Mouse (Mus musculus): ENCODE results near the gene Slc17a9. TPM values are rescaled to one million over a fixed set of nuclear protein-coding genes. Genes with fewer than 3 reads are reported as not detected.
A peak's percentile ranks its signal among the peaks of the same experiment; 100 is the strongest.

The Slc17a9 gene
- total RNA-seq, 4 experiments from 2014 or later: 0.30 to 0.75 (median 0.40) TPM

DNA sequence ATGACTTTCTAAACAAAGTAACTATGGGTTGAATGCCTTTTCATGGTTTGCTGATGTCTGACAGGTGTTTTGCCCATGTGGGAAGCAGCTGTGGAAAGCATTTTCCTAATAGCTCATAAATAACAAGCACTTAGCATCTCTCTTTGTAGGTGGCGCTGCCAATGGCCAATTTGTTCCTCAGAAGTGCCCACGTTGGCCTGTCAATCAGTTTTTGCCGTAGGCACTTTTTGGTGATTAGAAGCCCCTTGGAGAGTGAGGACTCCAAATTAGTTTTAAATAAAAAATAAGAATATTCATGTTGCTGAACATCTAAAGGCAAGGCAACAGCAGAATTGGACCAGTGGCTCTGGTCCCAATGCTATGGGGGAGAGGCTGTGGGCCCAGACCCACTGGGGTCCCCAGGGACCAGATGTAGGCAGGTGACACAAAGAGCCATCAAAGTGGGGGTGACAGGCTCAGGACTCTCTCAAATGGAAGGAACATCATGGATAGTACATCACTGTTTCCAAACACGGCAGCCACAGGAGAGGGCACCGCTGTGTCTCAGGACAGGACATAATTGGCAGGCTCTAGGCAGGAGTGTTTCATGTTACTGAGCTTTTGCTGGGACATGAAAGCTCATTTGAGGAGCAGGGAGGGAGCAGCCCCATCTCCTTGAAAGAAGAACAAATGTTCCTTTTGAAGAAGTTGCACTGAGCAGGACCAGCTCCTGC is 30.1 kb downstream of the Slc17a9 start:
- DNase-seq (ENCODE audit: low spot score): no peak

DNA sequence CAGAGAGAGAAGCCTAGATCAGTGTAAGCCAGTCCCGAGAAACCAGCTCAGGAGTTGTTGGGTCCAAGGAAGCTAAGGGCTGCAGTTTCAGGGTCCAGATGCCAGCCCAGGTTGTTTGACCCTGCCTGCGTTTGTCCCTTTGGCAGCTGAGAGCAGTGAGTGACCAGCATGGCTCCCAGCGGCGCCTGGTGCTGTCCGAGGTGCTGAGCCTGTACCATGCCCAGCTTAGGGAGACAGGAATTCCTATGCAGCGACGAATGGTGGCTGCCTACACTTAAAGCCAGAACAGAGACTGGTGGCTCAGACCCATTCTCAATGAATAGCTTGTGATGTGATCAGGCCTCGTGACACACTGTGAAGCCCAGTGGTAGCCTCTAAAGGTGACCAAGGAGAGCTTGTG is 30.8 kb downstream of the Slc17a9 start:
- peak; percentile 17 for DNase-seq (ENCODE audit: low spot score)

DNA sequence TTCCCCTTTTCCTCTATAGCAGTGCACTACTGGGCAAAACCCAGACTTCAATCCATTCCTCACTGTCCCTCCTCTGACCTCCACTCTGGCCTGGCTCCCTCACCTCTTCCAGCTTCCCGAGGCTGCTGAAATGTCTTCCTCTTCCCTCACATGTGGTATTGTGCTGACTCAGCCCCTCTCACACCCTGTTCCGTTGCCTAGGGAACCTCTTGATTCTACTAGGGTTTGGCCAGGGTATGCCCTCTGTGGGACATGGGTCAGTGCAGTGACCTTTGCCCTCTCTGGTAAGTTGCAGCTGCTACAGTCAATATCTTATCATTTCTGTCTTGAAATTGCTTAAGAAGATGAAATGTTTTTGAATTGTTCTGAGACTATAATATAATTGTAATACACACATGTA is 31.7 kb downstream of the Slc17a9 start:
- DNase-seq (ENCODE audit: low spot score): no peak

DNA sequence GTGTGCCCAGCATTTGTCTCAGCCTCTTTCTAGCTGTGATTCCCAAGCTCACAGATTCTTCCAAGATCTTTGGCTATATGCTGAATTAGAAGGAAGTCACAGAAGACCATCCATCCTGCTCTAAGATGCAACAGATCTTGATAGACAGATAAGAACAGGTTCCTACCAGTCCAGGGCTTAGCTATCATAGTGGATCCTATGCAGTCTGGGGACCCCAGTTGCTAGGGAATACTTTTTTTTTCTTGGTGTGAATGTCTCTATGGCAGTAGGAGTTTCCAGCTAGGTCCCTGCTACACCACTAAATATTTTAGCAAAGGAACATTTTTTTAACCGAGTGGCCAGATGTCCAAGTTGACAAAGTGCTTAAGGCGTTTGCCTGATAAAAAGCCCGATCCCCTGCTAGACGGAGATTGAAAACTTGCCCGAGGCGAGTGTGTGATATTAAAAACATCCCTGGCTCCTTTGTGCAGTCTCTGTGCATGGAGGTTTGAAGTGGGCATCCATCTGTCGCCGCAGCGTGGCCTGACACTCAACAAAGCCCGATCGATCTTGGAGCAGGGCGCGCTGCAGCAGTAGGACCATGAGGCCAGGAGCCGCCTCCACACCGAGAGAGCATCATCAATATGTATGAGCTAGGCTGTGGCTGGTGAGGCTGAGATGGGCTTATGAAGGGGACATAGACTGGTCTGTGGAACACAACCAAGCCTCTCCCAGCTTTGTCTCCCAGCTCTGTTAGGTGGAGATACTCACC is 33.6 kb downstream of the Slc17a9 start:
- no peak for DNase-seq (ENCODE audit: low spot score)

DNA sequence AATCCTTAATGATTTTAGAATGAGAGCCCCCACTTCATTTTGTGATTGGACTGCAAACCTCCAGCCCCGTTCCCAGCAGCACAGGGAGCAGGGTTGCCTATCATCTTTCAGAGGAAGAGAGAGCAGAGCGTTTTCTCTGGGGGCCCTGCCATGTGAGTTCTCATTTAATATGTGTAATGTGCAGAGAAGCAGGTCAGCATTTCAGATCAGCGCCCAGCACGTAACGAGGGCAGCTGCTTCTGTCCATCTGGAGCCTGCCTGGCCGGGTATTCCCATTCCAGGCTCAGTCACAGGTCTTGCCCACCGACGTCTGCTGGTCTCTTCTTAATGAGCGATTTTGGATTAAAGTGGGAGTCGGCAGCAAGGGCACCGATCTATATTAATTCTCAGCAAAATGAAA is 39.9 kb downstream of the Slc17a9 start:
- no peak for DNase-seq (ENCODE audit: low spot score)

DNA sequence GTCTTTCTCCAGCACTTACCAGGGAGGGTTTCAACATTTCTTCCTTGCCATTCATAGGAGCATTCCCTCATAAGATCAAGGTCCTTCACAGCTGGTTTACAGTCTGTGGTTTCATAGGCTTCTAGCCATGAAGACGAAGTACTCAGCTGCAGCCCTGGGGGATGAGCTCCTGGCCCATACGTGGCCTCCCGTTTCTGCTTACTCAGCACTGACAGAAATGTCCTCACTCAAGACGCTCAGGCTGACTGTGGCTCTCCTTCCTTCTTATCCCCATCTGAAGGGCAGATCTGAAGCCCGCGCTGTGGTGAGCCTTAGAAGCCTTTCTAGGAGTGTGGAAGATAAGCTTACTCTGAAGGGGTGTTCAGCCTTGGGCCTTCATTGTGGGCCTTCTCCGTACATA is 40.6 kb downstream of the Slc17a9 start:
- no peak for DNase-seq (ENCODE audit: low spot score)

DNA sequence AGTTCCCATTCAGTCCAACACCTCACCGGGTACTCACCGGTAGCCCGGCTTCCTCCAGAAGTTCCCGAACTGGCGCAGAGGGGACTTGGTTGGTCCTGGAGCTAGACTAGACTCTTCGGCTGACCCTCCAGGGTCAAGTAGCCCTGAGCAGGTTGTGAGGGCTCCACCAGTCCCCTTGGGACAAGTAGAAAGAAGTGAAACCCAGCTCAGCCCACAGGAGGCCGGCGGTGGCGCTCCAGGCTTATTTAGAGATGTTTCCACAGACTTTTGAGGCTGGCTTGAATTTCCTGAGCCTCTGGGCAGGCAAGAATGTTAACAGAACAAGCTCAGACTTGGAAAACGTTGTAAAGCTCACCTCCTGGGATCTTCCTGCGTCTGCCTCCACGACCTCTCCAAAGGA is 50.2 kb downstream of the Slc17a9 start:
- DNase-seq (ENCODE audit: low spot score): no peak

DNA sequence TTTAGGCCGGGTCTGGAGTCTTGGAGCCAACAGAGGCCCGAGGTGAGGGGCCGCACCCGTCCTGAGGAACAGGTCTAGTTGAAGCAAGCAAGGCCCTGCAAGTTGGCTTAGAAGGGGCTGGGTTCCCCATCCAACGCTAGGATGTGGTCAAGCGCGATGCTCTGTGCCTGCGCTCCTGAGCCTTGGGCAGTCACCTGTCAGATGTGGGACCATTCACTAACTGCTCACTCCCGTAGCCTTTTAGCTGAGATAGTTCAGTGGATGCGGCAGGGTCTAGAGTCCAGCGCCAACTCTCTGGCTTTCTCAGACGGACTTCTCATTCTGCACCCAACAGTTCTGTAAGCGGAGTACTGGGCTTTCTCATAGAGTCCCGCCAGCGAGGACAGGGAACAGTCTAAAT is 50.6 kb downstream of the Slc17a9 start:
- DNase-seq (ENCODE audit: low spot score): no peak

DNA sequence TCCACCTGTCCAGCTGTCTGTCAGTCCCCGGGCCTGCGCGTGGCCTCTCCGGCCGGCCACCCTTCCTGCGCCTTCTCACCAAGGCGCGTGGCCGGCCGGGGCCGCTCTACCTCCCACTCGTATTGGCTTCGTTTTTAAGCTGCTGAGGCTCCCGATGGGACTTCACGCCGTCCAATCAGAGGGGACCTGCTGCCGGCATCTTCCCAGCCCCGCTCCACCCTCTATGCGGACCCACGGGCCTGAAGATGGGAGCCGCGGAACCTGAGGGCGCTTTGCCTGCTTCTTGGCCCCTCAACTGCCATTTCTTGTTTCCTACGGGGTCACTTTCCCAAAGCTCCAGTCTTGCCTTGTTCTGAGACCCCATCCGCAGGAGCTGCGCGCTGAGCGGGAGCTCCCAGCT is 51.7 kb downstream of the Slc17a9 start, which contains the start of gene Bhlhe23:
Gene Bhlhe23 (minus strand): TSS at position 108 of the 400 bp plus-strand sequence.
- DNase-seq (ENCODE audit: low spot score): no peak

DNA sequence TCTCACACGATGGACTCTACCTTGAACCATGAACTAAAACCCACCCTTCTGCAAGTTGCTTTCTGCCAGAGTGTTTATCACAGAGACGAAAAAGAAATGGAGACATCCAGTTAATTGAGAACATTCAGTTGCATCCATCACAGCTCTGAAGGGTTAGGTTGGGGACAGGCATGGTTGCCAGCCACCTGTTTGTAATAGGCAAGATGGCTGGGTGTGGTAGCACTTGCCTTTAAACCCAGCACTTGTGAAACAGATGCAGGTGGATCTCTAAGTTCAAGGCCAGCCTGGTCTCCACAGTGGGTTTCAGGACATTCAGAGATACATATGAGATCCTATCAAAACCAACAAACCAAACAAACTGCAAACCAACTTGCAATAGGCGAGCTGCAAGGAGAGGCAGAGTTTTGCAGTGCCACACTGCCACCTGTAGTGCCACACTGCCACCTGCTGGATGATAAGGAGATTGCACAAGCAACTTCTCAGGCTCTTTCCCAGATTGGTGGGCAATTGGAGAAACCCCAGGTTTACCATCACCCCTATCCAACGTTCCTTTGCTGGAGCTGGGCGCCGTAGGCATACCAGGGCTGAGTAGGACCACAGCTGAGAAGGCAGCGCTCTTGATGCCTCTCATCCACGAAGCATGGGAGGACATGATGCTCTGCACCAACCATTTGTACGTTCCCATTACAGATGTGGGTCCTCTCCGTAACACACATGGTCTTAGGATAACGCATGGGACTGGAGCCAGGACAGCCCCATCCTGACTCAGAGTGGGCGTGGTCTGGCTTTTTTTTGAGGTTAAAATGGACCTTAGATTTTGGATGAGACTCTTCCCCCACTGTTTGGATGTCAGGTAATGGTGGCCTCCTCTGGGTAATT is 54.4 kb downstream of the Slc17a9 start:
- DNase-seq (ENCODE audit: low spot score): peak; percentile 33

DNA sequence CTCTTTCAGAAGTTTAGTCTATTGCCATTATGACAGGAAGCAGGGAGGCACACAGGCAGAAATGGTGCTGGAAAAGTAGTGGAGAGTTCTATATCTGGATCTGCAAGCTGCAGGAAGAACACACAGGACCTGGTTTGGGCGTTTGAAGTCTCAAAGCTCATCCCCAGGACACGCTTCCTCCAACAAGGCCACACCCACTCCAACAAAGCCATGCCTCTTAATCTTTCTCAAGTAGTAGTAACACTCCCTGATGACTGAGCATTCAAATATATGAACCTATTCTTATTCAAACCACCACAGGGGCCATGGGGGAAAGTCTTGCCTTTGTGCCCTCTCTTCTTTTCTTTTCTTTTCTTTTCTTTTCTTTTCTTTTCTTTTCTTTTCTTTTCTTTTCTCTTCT is 55.2 kb downstream of the Slc17a9 start:
- DNase-seq (ENCODE audit: low spot score): no peak

DNA sequence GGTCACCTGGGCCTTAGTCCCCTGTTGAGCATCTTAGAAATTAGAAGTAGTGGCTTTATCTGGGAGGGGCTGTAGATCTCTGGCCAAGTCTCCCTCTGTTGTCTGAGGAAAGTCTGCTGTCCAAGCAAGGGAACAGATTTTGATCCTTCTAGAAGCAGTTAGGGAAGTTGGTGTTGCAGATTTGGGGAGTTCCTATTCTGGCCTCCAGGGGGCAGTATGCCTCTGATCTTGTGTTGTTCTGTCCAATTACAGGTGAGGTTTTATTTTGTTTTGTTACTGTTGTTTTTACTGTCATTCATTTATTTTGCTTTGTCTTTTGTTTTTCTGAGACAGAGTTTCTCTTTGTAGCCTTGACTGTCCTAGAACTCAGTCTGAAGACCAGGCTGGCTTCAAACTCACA is 61.7 kb downstream of the Slc17a9 start:
- peak; percentile 38 for DNase-seq (ENCODE audit: low spot score)

DNA sequence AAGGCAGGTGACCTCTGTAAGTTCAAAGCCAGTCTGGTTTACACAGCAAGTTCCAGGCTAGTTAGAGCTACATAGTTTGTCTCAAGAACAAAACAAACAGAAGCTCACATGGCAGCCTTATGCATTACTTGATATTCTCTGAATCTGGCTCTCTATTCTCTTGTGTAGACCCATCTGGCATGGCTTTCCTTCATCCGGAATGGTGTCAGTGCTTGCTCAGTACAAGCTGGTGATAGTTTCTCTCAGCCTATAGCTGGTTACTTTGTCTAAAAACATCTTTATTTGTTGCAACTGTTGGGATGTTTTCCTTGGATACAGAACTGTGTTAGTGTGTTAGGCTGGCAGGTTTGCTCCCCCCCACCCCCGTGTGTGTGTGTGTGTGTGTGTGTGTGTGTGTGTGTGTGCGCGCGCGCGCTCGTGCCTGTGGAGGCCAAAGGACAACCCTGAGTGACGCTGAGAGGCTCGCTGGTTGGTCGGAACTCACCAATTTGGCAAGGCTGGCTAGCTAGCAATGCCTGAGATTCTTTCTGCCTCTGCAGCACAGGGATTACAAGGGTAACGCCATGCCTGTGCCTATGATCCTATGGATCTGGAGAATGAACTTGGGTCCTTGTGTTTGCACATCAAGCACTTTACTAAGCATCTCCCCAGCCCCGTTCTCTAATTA is 62.6 kb downstream of the Slc17a9 start:
- no peak for DNase-seq (ENCODE audit: low spot score)

DNA sequence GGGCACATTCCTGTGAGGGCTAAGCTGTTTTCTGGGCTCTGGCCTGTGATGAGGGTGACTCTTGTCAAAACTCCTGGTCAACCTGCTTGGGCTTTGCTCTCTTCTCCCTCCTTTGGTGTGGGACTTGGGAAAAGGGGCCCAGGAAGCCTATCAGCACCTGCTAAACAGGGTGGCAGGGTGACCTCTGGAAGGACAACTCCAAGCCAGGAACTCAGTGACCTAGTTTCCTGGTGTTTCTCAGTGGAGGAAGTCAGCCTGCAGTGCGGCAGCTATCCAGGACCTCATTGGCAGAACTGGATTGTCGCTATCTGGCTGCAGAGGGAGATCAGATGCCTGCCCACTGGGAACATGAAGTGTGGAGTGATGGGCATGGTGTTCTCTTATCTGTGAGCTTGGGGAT is 63.3 kb downstream of the Slc17a9 start:
- peak; percentile 58 for DNase-seq (ENCODE audit: low spot score)

DNA sequence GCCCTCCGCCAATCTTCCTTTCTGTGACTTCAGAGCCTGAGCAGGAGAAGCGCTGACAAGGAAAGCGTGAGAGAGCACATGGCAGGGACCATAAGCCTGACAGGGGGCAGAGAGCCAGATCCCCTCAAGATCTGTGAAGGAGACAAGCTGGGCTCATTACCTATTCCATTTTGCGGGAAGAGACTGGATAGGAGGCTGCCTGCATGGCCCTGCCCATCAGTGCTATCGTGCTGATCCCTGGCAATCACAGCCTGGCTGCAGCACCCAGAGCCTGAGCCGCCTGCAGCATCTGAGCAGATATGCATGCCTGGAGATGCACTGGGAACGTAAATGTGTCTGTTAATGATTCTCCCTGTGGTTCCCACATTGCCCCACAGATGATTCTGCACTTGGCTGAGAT is 63.8 kb downstream of the Slc17a9 start:
- no peak for DNase-seq (ENCODE audit: low spot score)

DNA sequence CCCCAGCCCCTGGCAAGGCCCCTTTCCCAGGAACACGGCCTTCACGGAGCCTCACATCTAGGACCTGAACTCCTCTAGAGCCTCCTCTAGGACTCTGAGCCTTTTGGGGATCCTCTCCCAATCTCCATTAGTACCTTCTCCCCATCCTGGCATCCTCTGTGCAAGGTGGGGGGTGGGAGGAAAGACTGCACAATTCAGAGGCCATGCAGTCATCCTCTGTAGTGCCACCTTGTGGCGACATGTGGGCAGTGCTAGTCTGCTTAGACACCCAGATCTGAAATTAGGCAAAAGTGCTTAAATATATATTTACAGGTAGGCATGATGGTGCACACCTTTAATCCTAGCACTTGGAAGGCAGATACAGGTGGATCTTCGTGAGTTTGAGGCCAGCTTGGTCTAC is 66.6 kb downstream of the Slc17a9 start:
- DNase-seq (ENCODE audit: low spot score): peak; percentile 30

Other genes starting within 250 kb of the Slc17a9 start
- gene Ntsr1, start 225.3 kb upstream of the Slc17a9 start, total RNA-seq (2022): not detected
- 10 to 100 TPM; 12.3 to 18.7 (median 17.3) TPM for gene Mrgbp, start 144.0 kb upstream of the Slc17a9 start, total RNA-seq (2022)
- gene Ogfr, start 136.0 kb upstream of the Slc17a9 start, total RNA-seq (2022): 10 to 100 TPM; 31.4 to 34.7 (median 32.3) TPM
- under 1 TPM in 1 of 4 experiments, not detected in 3; 0.11 TPM for gene Col9a3, start 127.5 kb upstream of the Slc17a9 start, total RNA-seq (2022)
- not detected for gene Tcfl5, start 82.6 kb upstream of the Slc17a9 start, total RNA-seq (2022)
- gene Dido1, start 15.3 kb upstream of the Slc17a9 start, total RNA-seq (2022): 10 to 100 TPM; 25.2 to 35.9 (median 31.1) TPM
- 10 to 100 TPM; 57.6 to 66.1 (median 59.5) TPM for gene Gid8, start 15.1 kb upstream of the Slc17a9 start, total RNA-seq (2022)
- not detected for gene Bhlhe23, start 51.6 kb downstream of the Slc17a9 start, total RNA-seq (2022)
- gene Ythdf1, start 195.7 kb downstream of the Slc17a9 start, total RNA-seq (2022): 10 to 100 TPM; 28.5 to 31.4 (median 30.5) TPM
- not detected for gene Birc7, start 203.8 kb downstream of the Slc17a9 start, total RNA-seq (2022)
- gene Nkain4, start 229.4 kb downstream of the Slc17a9 start, total RNA-seq (2022): 10 to 100 TPM in 1 of 4 experiments, 1 to 10 TPM in 3; 6.6 to 12.0 (median 6.7) TPM
- gene Arfgap1, start 242.0 kb downstream of the Slc17a9 start, total RNA-seq (2022): 10 to 100 TPM; 28.1 to 35.6 (median 33.2) TPM

All from heart, adult 8-10 months (tissue).